Mouse (Mus musculus): Measurements from ENCODE around the gene Taok3. TPM values are rescaled to one million over a fixed set of nuclear protein-coding genes. Genes with fewer than 3 reads are reported as not detected.

The Taok3 gene
- total and polyA plus RNA-seq, 3 experiments, result 32.1 to 79.2 TPM; not detected in 1

DNA sequence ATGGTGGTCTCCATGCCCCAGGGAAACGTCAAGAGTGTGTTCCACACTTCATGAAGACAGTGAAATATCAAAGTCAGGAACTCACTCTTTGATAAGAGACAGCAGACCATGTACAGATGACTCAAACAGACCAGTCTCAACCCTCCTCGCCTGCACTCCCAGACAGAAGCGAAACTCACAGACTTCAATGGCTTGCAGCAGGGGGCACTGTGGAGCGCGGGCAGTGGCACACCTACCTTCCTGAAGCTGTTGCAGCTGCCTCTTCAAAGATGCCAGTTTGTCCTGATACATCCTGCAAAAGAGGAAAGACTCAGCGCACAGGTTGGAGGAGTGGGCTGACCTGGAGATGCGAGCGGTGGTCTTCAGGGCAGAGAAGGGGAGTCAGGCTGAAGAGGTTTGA is 10.4 kb upstream of the Taok3 start:
- TF ChIP-seq POLR2AphosphoS2 (IDR thresholded peaks at IDR 0.05; ENCODE audit: low read length), result no peak
- TF ChIP-seq EP300 (IDR thresholded peaks at IDR 0.05; ENCODE audit: low read depth in 1 of 2, low read length in 2 of 2), result no peak
- no peak for TF ChIP-seq POLR2AphosphoS5 (IDR thresholded peaks at IDR 0.05; ENCODE audit: borderline replicate concordance, low read depth, low read length)
- no peak for TF ChIP-seq MYC (IDR thresholded peaks at IDR 0.05; ENCODE audit: low read depth, low read length)
- TF ChIP-seq SMC3 (IDR thresholded peaks at IDR 0.05; ENCODE audit: low read depth, low read length), result peak; percentile 42
- peak; percentile 50 to 72 (median 55) for TF ChIP-seq CTCF (IDR thresholded peaks at IDR 0.05 in 2 of 3, conservative IDR thresholded peaks at IDR 0.05 in 1 of 3; ENCODE audit: control insufficient read depth in 1 of 3, insufficient read depth in 1 of 3, low read depth in 2 of 3, low read length in 3 of 3, poor library complexity in 1 of 3, severe bottlenecking in 1 of 3)
- peak; percentile 44 for DNase-seq (ENCODE audit: low read depth, low spot score)
- Histone ChIP-seq H3K27ac (ENCODE audit: control insufficient read depth, low read depth, low read length) (no peak overlapping the region), H3K4me1 (ENCODE audit: control insufficient read depth in 1 of 2, insufficient read depth in 2 of 2, low read length in 2 of 2) (peaks cover 0 to 2% of the 10 kb centered on the region in 2 experiments; a peak in 1 of 4 replicates), H3K9me3 (replicated peaks; ENCODE audit: insufficient read depth, low read length) (no peaks in the 10 kb centered on the region), H3K79me2 (ENCODE audit: control insufficient read depth, insufficient read depth, low read length, poor library complexity) (peaks cover 5% of the 10 kb centered on the region), H3K9ac (ENCODE audit: control insufficient read depth, low read depth, low read length, poor library complexity, severe bottlenecking) (no peak overlapping the region), H3K36me3 (ENCODE audit: control insufficient read depth in 1 of 2, insufficient read depth in 2 of 2, low read length in 2 of 2) (peaks cover 2 to 5% of the 10 kb centered on the region in 2 experiments; a peak in 3 of 4 replicates), H3K27me3 (ENCODE audit: control insufficient read depth in 1 of 2, insufficient read depth in 2 of 2, low read length in 2 of 2) (no peaks in the 10 kb centered on the region), H3K4me3 (ENCODE audit: control insufficient read depth in 1 of 2, insufficient read depth in 1 of 2, low read depth in 2 of 2, low read length in 2 of 2) (no peak overlapping the region)

DNA sequence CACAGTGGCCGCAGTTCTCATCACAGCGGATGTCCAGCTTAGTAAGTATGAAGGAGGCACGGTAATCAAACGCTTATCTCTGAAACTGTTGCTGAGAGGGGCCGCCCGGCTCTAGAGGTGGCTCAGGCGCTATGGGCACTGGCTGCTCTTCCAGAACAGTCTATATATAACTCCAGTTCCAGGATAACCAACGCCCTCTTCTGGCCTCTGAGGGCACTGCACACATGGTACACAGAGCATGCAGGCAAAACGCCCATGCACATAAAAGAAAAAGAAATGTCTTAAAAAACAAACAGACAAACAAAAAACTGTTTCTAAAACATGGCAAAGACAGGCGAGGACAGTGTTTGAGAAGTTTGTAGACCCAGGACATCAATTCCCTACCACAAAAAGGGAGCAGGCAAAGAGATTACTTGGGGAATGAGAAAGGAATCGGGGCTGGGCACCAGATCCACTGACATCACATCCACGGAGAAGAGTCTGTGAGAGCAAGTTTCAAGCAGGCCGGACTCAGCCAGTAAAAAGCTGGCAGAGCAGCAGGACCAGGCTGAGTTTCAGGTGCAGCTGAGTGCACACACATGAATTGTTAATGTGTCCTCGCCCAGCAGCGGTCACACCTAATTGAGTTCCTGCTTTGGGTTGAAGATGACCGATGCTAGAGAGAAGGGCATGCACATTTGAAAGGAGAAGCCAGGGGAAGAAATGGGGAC is 8.7 kb upstream of the Taok3 start:
- Histone ChIP-seq H3K36me3 (ENCODE audit: control insufficient read depth in 1 of 2, insufficient read depth in 2 of 2, low read length in 2 of 2) (peaks cover 2 to 5% of the 10 kb centered on the region in 2 experiments; a peak in 3 of 4 replicates), H3K27me3 (ENCODE audit: control insufficient read depth in 1 of 2, insufficient read depth in 2 of 2, low read length in 2 of 2) (no peaks in the 10 kb centered on the region)

DNA sequence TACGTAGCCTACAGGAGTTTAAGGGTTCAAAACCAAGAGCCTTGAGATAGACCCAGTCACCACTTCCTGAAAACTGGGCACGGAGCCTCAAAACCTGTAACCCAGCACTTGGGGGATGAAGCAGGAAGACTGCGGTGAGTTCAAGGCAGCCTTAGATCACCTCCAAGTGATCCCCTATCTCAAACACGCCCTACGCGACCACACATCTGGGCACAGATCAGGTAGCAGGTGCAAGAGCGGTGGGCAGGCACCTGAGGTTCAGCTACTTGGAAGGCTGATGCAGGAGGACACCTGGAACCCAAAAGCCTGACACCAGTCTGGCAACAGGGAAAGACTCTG is 8.2 kb upstream of the Taok3 start:
- Histone ChIP-seq H3K4me1 (ENCODE audit: control insufficient read depth in 1 of 2, insufficient read depth in 2 of 2, low read length in 2 of 2) (peaks cover 0 to 6% of the 10 kb centered on the region in 2 experiments; a peak in 1 of 4 replicates), H3K27ac (ENCODE audit: control insufficient read depth, low read depth, low read length) (no peak overlapping the region), H3K36me3 (ENCODE audit: control insufficient read depth in 1 of 2, insufficient read depth in 2 of 2, low read length in 2 of 2) (peaks cover 4 to 5% of the 10 kb centered on the region in 2 experiments; a peak in 3 of 4 replicates), H3K9me3 (replicated peaks; ENCODE audit: insufficient read depth, low read length) (no peaks in the 10 kb centered on the region), H3K4me3 (ENCODE audit: control insufficient read depth in 1 of 2, insufficient read depth in 1 of 2, low read depth in 2 of 2, low read length in 2 of 2) (no peak overlapping the region), H3K27me3 (ENCODE audit: control insufficient read depth in 1 of 2, insufficient read depth in 2 of 2, low read length in 2 of 2) (no peaks in the 10 kb centered on the region), H3K79me2 (ENCODE audit: control insufficient read depth, insufficient read depth, low read length, poor library complexity) (peaks cover 18% of the 10 kb centered on the region), H3K9ac (ENCODE audit: control insufficient read depth, low read depth, low read length, poor library complexity, severe bottlenecking) (no peak overlapping the region)
- TF ChIP-seq KAT2A (conservative IDR thresholded peaks at IDR 0.05; ENCODE audit: low read depth, low read length), result no peak
- no peak for TF ChIP-seq HCFC1 (IDR thresholded peaks at IDR 0.05; ENCODE audit: low read depth, low read length)
- TF ChIP-seq ZC3H11A (IDR thresholded peaks at IDR 0.05; ENCODE audit: low read depth, low read length), result no peak
- no peak for DNase-seq (ENCODE audit: low read depth, low spot score)

More for the DNA sequence above, 8.7 kb upstream of the Taok3 start:
- H3K9me3 ChIP-seq (replicated peaks; ENCODE audit: insufficient read depth, low read length), result no peaks in the 10 kb centered on the region
- H3K4me1 ChIP-seq (ENCODE audit: control insufficient read depth in 1 of 2, insufficient read depth in 2 of 2, low read length in 2 of 2), result peaks cover 0 to 3% of the 10 kb centered on the region in 2 experiments; a peak in 1 of 4 replicates
- no peak overlapping the region for H3K4me3 ChIP-seq (ENCODE audit: control insufficient read depth in 1 of 2, insufficient read depth in 1 of 2, low read depth in 2 of 2, low read length in 2 of 2)
- peak; percentile 25 for DNase-seq (ENCODE audit: low read depth, low spot score)
- H3K27ac ChIP-seq (ENCODE audit: control insufficient read depth, low read depth, low read length), result no peak overlapping the region
- TF ChIP-seq MAFK (IDR thresholded peaks at IDR 0.05; ENCODE audit: borderline replicate concordance, low read depth, low read length), result no peak
- peak; percentile 25 to 41 (median 31); a peak in 4 of 6 replicates for TF ChIP-seq CTCF (IDR thresholded peaks at IDR 0.05 in 2 of 3, conservative IDR thresholded peaks at IDR 0.05 in 1 of 3; ENCODE audit: control insufficient read depth in 1 of 3, insufficient read depth in 1 of 3, low read depth in 2 of 3, low read length in 3 of 3, poor library complexity in 1 of 3, severe bottlenecking in 1 of 3)
- H3K79me2 ChIP-seq (ENCODE audit: control insufficient read depth, insufficient read depth, low read length, poor library complexity), result peaks cover 18% of the 10 kb centered on the region
- H3K9ac ChIP-seq (ENCODE audit: control insufficient read depth, low read depth, low read length, poor library complexity, severe bottlenecking), result no peak overlapping the region
